Mouse (Mus musculus) forebrain, postnatal 0 days (tissue): ENCODE data around the gene D10Jhu81e. TPM values are rescaled to one million over a fixed set of nuclear protein-coding genes. Genes with fewer than 3 reads are reported as not detected.

ENCODE experiments used
- ATAC-seq: fragments of 200-750 bp; cut with Nextera tagmentation; 2 replicates; pipeline ENCODE4 v1.8.0; 2017; ENCODE audit warnings: mild to moderate bottlenecking, moderate library complexity
- DNase-seq: peaks from one replicate; pipeline ENCODE4 v3.0.0-alpha.2; 2015
- H3K27ac ChIP-seq: fragments of 300-500 bp; sonication (generic); 2 replicates; pipeline ENCODE4 v1.5.1; 2014; ENCODE audit warnings: low read depth, mild to moderate bottlenecking, antibody characterized with exemption, low read length, moderate library complexity, mixed read lengths
- H3K27me3 ChIP-seq: fragments of 300-500 bp; sonication (generic); 2 replicates; pipeline ENCODE4 v1.6.1; 2014; ENCODE audit warnings: mild to moderate bottlenecking, low read length, mixed read lengths; ENCODE audit not compliant: insufficient read depth
- H3K36me3 ChIP-seq: fragments of 300-500 bp; sonication (generic); 2 replicates; pipeline ENCODE4 v1.6.1; 2014; ENCODE audit warnings: mild to moderate bottlenecking, moderate library complexity; ENCODE audit not compliant: insufficient read depth
- H3K4me1 ChIP-seq: fragments of 300-500 bp; sonication (generic); 2 replicates; pipeline ENCODE4 v1.6.1; 2014; ENCODE audit warnings: antibody characterized with exemption; ENCODE audit not compliant: insufficient read depth
- H3K4me2 ChIP-seq: fragments of 300-500 bp; sonication (generic); 2 replicates; pipeline ENCODE4 v1.6.1; 2014; ENCODE audit warnings: low read depth, mild to moderate bottlenecking, moderate library complexity
- H3K4me3 ChIP-seq: fragments of 300-500 bp; sonication (generic); 2 replicates; pipeline ENCODE4 v1.5.1; 2014; ENCODE audit warnings: low read depth, low read length, mixed read lengths
- H3K9ac ChIP-seq: fragments of 300-500 bp; sonication (generic); 2 replicates; pipeline ENCODE4 v1.6.1; 2014; ENCODE audit warnings: mild to moderate bottlenecking
- H3K9me3 ChIP-seq: fragments of 300-500 bp; sonication (generic); 2 replicates; pipeline ENCODE4 v1.6.1; 2016; ENCODE audit warnings: low read length
- CTCF ChIP-seq: sonication (generic); IDR thresholded peaks from 2 replicates; pipeline ENCODE4 v1.5.1; 2016; ENCODE audit warnings: antibody characterized with exemption, control low read depth, low read depth
- WGBS: fragments of 180-500 bp; shearing (Covaris S2); extraction: QIAGEN DNeasy Blood & Tissue Kit; methylation state at CpG from one replicate; pipeline ENCODE4 v1.1.7; 2014; 5-methylcytosine and 5-hydroxymethylcytosine counted together
- polyA plus RNA-seq: library from polyadenylated mRNA; unstranded; fragments of >200 nt; fragmentation: Nextera tagmentation; extraction: Ambion mirVana; gene quantifications from 2 replicates; pipeline ENCODE4 v1.2.1, GENCODE M21; 2015
- total RNA-seq: library from RNA; depleted of rRNA; stranded (reverse); fragments of >200 nt; gene quantifications from 2 replicates; pipeline ENCODE4 v1.2.3, GENCODE M21; 2014

D10Jhu81e gene
- total and polyA plus RNA-seq, 2 experiments from 2014 or later, result 24.4 to 76.7 TPM

GRCm38 (mm10) chr10:78139572-78140250 is 29.9 kb downstream of the D10Jhu81e start:
- H3K27me3 ChIP-seq, result no peaks in the 10 kb centered on the region
- no peak overlapping the region for H3K4me3 ChIP-seq
- no peaks in the 10 kb centered on the region for H3K9me3 ChIP-seq
- H3K4me1 ChIP-seq, result no peaks in the 10 kb centered on the region
- 82% methylated on average over 11 of the region's 11 CpGs for WGBS
- DNase-seq (no peak), ATAC-seq (no peak)
- no peak overlapping the region; the same call in 1 of the 2 replicates for H3K27ac ChIP-seq
- no peaks in the 10 kb centered on the region for H3K36me3 ChIP-seq
- no peak overlapping the region for H3K9ac ChIP-seq
- TF ChIP-seq CTCF, result no peak
- no peak overlapping the region for H3K4me2 ChIP-seq

GRCm38 (mm10) chr10:78138812-78139523 is 30.6 kb downstream of the D10Jhu81e start:
- DNase-seq, result peak; percentile 44
- Histone ChIP-seq H3K4me1 (no peaks in the 10 kb centered on the region), H3K27ac (no peak overlapping the region; the same call in 1 of the 2 replicates), H3K4me2 (no peak overlapping the region), H3K9ac (no peak overlapping the region), H3K9me3 (no peaks in the 10 kb centered on the region), H3K27me3 (no peaks in the 10 kb centered on the region), H3K4me3 (no peak overlapping the region), H3K36me3 (no peaks in the 10 kb centered on the region)
- 46% methylated on average over 14 of the region's 14 CpGs for WGBS
- ATAC-seq, result peak; percentile 75
- no peak for TF ChIP-seq CTCF

DNA sequence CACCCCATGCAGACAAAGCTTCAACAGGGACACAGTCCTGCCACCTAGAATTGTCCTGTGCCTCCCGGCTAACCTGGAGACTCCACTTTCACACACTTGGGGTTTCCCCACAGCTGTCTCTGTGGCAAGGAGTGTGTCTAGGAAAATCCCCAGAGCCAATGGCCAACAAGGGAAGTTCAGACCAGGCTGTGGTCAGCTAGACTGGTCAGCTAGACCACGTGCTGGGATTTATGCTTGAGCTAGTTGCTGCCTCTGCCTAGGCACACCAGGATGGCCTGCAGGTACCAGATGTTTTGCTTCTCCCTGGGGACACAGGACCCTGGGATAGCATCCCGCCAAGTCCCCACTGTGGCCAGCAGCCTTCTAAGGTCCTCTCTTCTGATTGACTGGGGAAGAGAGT is 32.4 kb downstream of the D10Jhu81e start:
- WGBS, result 96% methylated on average over 3 of the region's 3 CpGs
- Histone ChIP-seq H3K36me3 (no peaks in the 10 kb centered on the region), H3K4me1 (no peaks in the 10 kb centered on the region), H3K9me3 (no peaks in the 10 kb centered on the region), H3K4me2 (no peak overlapping the region), H3K9ac (no peak overlapping the region), H3K27me3 (no peaks in the 10 kb centered on the region), H3K4me3 (no peak overlapping the region), H3K27ac (no peak overlapping the region)
- TF ChIP-seq CTCF, result no peak
- ATAC-seq (no peak), DNase-seq (no peak)

DNA sequence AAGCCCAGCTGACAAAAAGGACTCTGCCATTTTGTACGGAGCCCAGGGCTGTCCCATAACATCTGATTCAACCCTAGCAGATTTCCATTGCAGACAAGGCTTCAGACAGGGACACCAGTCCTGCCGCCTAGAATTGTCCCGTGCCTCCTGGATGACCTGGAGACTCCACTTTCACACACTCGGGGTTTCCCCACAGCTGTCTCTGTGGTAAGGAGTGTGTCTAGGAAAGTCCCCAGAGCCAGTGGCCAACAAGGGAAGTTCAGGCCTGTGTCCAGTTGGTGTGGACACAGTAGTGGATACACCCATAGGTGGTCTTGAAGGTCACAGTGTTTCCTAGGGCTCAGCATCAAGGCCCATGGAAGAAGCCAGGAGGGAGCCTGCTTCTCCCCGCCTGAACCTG is 33.6 kb downstream of the D10Jhu81e start:
- Histone ChIP-seq H3K9ac (no peak overlapping the region), H3K27me3 (no peaks in the 10 kb centered on the region), H3K4me3 (no peak overlapping the region), H3K9me3 (no peaks in the 10 kb centered on the region), H3K27ac (no peak overlapping the region), H3K4me2 (no peak overlapping the region), H3K4me1 (no peaks in the 10 kb centered on the region), H3K36me3 (no peaks in the 10 kb centered on the region)
- no peak for TF ChIP-seq CTCF
- ATAC-seq, result no peak
- 88% methylated on average over 5 of the region's 5 CpGs for WGBS
- DNase-seq, result no peak

- TF ChIP-seq CTCF, result no peak
- WGBS, result 10% methylated on average over 14 of the region's 14 CpGs
- Histone ChIP-seq H3K4me2 (0 out of 2 replicates have a peak overlapping the region, but pooled peaks have one; percentile 5), H3K9ac (no peak overlapping the region), H3K9me3 (no peaks in the 10 kb centered on the region), H3K27me3 (no peaks in the 10 kb centered on the region), H3K36me3 (no peaks in the 10 kb centered on the region), H3K4me1 (no peaks in the 10 kb centered on the region), H3K27ac (no peak overlapping the region), H3K4me3 (no peak overlapping the region)
- ATAC-seq, result no peak
- DNase-seq, result no peak
Observed at GRCm38 (mm10) chr10:78134975-78135798, 34.4 kb downstream of the D10Jhu81e start.

- DNase-seq (no peak), ATAC-seq (no peak)
- WGBS, result 67% methylated on average over 4 of the region's 4 CpGs
- no peaks in the 10 kb centered on the region for H3K36me3 ChIP-seq
- no peak overlapping the region for H3K4me3 ChIP-seq
- H3K4me2 ChIP-seq, result no peak overlapping the region
- H3K27me3 ChIP-seq, result no peaks in the 10 kb centered on the region
- no peak overlapping the region for H3K27ac ChIP-seq
- H3K9ac ChIP-seq, result no peak overlapping the region
- TF ChIP-seq CTCF, result no peak
- H3K9me3 ChIP-seq, result no peaks in the 10 kb centered on the region
- no peaks in the 10 kb centered on the region for H3K4me1 ChIP-seq
Observed at GRCm38 (mm10) chr10:78134400-78134799, 35.2 kb downstream of the D10Jhu81e start.

- no peak for ATAC-seq
- no peak overlapping the region for H3K4me3 ChIP-seq
- no peaks in the 10 kb centered on the region for H3K4me1 ChIP-seq
- DNase-seq, result no peak
- no peak for TF ChIP-seq CTCF
- H3K4me2 ChIP-seq, result no peak overlapping the region
- WGBS, result 79% methylated on average over 4 of the region's 4 CpGs
- no peaks in the 10 kb centered on the region for H3K36me3 ChIP-seq
- H3K27ac ChIP-seq, result no peak overlapping the region
- no peak overlapping the region for H3K9ac ChIP-seq
- H3K27me3 ChIP-seq, result no peaks in the 10 kb centered on the region
- H3K9me3 ChIP-seq, result no peaks in the 10 kb centered on the region
Observed at GRCm38 (mm10) chr10:78129998-78130397, 39.6 kb downstream of the D10Jhu81e start.
